Mouse (Mus musculus) C2C12 (cell line): Measurements from ENCODE around the gene Tln1.

Source experiments
- CEBPB ChIP-seq: IDR thresholded peaks from one replicate; pipeline ENCODE4 v1.6.1; 2011; ENCODE audit warnings: low read depth, mild to moderate bottlenecking, control low read depth, moderate library complexity
- CTCF ChIP-seq: IDR thresholded peaks from one replicate; pipeline ENCODE4 v1.5.1; 2011; ENCODE audit not compliant: control insufficient read depth, insufficient read depth, insufficient read length
- FOSL1 ChIP-seq: IDR thresholded peaks from one replicate; pipeline ENCODE4 v1.8.0; 2011; ENCODE audit warnings: mild to moderate bottlenecking, low read length; ENCODE audit not compliant: poor library complexity, insufficient read depth, severe bottlenecking
- MAX ChIP-seq: IDR thresholded peaks from one replicate; pipeline ENCODE4 v1.6.1; 2011; ENCODE audit warnings: mild to moderate bottlenecking, control low read depth
- MYOG ChIP-seq: IDR thresholded peaks from one replicate; pipeline ENCODE4 v1.6.1; 2011; ENCODE audit not compliant: control insufficient read depth, insufficient read length; ENCODE audit errors: extremely low read depth
- USF1 ChIP-seq: IDR thresholded peaks from one replicate; pipeline ENCODE4 v1.6.1; 2011; ENCODE audit warnings: low read depth, mild to moderate bottlenecking, control low read depth, moderate library complexity

DNA sequence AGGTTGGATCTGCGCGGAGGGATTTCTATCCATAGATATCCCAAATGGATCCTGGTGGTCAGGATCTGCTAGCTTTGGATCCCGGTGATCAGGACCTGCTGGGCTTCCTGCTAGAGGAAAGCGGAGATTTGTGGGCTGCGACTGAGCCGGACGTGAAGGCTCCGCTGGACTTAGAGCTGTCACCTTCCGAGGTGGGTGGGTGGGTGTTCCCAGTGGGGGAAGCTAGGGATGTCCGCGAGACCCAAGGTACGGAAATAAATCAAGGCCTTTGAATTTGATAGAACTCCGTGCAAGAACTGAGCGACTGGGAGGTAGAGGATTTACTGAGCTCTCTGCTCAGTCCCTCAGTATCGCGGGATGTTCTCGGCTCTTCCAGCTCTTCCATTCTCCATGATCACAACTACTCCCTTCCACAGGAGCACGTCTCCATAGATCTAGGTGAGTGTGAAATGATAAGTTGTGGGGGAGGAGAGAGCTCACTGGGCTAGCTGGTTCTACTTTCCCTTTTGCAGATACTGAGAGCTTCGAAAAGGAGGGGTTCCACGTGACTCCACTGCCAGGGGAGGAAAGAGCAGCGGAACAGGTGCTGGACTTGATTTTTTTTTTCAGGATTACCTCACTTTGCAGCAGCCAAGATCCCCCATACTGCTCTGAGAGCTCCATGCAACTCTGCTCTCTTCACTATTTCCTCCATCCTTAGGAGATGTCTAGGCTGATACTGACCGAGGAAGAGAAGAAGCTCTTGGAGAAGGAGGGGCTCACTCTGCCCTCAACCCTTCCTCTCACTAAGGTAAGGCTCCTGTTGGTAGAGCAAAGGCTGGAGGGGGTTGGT lies 494 bp upstream of the Tln1 start:
- TF ChIP-seq CTCF (no peak), MAX (no peak), FOSL1 (no peak), USF1 (no peak), CEBPB (no peak), MYOG (no peak)
